Mouse (Mus musculus): Measurements from ENCODE around the gene Atoh8.

DNA sequence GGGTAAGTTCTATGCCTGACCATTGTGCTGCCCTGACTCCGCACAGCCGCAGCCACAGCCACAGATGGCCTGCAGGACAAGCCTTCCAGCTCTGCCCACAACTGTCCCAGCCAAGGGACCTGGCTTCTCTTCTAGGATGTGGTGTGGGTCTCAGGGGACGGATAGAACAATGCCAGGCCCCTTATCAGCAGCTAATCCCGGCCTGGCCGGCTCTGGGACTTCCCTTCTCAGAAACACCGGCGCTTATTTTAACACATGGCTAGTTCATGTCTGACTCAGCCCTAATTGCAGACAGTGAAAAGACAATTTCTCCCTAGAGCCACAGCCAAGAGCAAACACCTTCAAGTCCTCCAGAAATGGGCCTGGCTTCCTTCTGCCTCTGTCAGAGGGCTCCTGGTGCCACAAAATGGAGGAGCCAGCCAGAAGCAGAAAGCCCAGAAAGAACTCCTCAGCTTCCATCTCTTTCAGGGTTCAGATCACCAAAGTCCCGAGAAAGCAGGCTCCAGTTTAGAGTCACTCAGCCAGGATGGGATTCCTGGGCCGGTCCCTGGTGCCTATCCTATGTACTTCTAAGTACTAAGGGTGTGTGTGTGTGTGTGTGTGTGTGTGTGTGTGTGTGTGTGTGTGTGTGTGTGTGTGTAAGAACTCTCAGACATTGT lies 42.3 kb upstream of the Atoh8 start:
- TF ChIP-seq CTCF (IDR thresholded peaks at IDR 0.05) (no peak), EP300 (IDR thresholded peaks at IDR 0.05) (no peak)

Data from lung, postnatal 0 days (tissue).